Mouse (Mus musculus): ENCODE results near the gene Prrc2a.

DNA sequence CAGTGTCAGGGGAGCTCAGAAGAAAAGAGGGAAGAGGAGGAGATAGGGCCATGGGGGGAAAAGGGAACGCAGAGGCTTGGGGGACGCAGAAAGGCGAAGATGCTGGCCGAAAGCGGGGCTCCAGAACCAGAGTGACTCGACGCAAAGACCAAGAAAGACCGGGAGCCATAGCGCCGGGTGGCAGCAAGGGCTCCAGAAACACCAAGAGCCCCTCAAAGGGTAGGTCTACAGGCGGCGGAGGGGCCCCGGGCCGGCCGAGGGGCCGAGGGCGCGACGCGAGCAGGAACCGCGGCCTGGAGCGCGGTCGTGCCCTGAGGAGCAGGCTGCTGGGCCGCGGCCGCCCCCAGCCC lies 504 bp downstream of the Prrc2a start:
- no peak for TF ChIP-seq POLR2A (IDR thresholded peaks at IDR 0.05; ENCODE audit: extremely low read depth, insufficient read depth, low read length)
- no peak for TF ChIP-seq CTCF (IDR thresholded peaks at IDR 0.05; ENCODE audit: extremely low read depth, insufficient read depth, low read length)
